Mouse (Mus musculus) embryonic facial prominence, embryonic 10.5 days (tissue): ENCODE results near the gene R3hdm1. TPM values are rescaled to one million over a fixed set of nuclear protein-coding genes. Genes with fewer than 3 reads are reported as not detected.

Experiments used
- DNase-seq: peaks from one replicate; pipeline ENCODE4 v3.0.0-alpha.2; 2017; ENCODE audit warnings: low spot score
- H3K27ac ChIP-seq: fragments of 300-500 bp; sonication (generic); replicated peaks from 2 replicates; pipeline ENCODE4 v1.5.1; 2016; ENCODE audit warnings: mild to moderate bottlenecking
- H3K27me3 ChIP-seq: fragments of 300-500 bp; sonication (generic); replicated peaks from 2 replicates; pipeline ENCODE4 v1.6.1; 2016; ENCODE audit warnings: low read depth, mild to moderate bottlenecking; ENCODE audit not compliant: poor library complexity, severe bottlenecking
- H3K36me3 ChIP-seq: fragments of 300-500 bp; sonication (generic); replicated peaks from 2 replicates; pipeline ENCODE4 v1.6.1; 2016; ENCODE audit warnings: mild to moderate bottlenecking, moderate library complexity
- H3K4me1 ChIP-seq: fragments of 300-500 bp; sonication (generic); 2 replicates; pipeline ENCODE4 v1.6.1; 2016
- H3K4me3 ChIP-seq: fragments of 300-500 bp; sonication (generic); 2 replicates; pipeline ENCODE4 v1.5.1; 2016; ENCODE audit warnings: mild to moderate bottlenecking, moderate library complexity
- H3K9me3 ChIP-seq: fragments of 300-500 bp; sonication (generic); 2 replicates; pipeline ENCODE4 v1.6.1; 2016; ENCODE audit warnings: mild to moderate bottlenecking
- WGBS: fragments of 180-500 bp; shearing (Covaris S2); methylation state at CpG from one replicate; pipeline ENCODE4 v1.1.7; 2016; 5-methylcytosine and 5-hydroxymethylcytosine counted together
- polyA plus RNA-seq: library from polyadenylated mRNA; unstranded; fragments of >200 nt; fragmentation: Nextera tagmentation; extraction: Ambion mirVana; gene quantifications from 2 replicates; pipeline ENCODE4 v1.2.1, GENCODE M21; 2016

R3hdm1 gene
- polyA plus RNA-seq = 81.0 and 83.9 TPM in 2 replicates

DNA sequence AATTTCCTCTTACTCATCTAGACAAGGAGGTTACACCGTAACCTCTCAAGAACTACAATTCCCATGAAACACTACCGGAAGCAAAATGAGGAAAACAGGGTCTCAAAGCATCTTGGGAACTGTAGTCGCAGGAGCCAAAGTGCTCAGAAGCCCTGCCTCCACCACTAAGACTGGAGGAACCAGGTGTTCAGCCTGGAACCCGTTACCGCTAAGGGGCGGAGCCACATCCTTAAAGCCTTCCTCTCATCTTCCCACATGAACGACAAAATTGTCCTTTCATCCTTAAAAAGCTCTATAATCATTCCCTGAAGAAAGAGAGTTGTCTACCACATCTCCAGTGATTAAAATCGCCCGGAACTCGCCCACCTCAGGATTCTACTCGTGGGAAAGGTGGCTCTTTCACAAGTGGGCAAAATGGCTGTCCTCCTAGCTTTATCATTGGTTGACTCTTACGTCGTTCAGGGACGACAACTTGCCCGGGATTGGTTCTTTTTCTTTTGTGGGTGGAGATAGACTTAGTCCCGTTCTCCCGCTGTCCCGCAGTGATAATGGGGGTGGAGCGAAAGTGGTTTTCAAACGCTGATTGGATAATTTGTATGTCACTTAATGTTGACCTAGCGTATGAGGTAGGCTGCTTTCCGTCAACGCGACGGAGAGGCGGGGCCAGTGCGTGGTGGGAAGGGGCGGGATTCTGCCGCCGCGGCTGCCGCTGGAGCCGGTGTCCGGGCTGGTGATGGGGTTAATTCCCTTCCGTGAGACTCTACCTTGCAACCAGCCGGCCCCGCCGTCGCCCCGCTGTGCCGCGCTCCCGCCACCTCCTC lies at the start of gene R3hdm1, which contains the start of gene Zranb3:
Gene R3hdm1, plus strand, starts transcription at position 661 of the 821 bp plus-strand sequence.
Gene Zranb3, minus strand, starts transcription at position 407 of the 821 bp plus-strand sequence.
- H3K27ac ChIP-seq = peak within 1 kb of the TSS; percentile 94
- no peaks in the 10 kb centered on the region for H3K27me3 ChIP-seq

DNA sequence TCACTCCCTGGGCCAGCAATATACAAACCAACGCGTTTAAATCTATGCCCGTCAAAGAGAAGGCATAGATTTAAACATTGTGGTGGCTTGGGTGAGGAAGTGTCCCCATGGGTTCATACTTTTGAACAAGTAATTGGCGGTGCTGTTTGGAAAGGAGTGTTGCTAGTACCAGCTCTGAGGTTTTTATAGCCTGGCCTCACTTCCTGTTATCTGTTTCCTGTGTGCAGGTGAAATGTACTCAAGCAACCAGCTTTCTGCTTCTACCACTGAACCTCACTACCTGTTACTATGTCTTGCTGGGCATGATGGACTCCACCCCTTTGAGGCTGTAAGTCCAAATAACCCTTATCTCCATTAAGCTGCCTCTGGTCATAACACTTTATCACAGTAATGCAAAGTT lies 45.8 kb upstream of the R3hdm1 start:
- Histone ChIP-seq H3K4me3 (no peak overlapping the region), H3K9me3 (no peaks in the 10 kb centered on the region), H3K27ac (no peak overlapping the region), H3K36me3 (peaks cover 14% of the 10 kb centered on the region), H3K4me1 (no peaks in the 10 kb centered on the region), H3K27me3 (no peaks in the 10 kb centered on the region)
- 94% methylated on average over 4 of the region's 4 CpGs for WGBS
- DNase-seq = no peak

More for the DNA sequence above, at the start of gene R3hdm1, which contains the start of gene Zranb3:
- Histone ChIP-seq H3K9me3 (no peaks in the 10 kb centered on the region), H3K4me3 (peak within 1 kb of the TSS; percentile 95), H3K4me1 (peaks cover 21% of the 10 kb centered on the region), H3K36me3 (0 out of 2 replicates have a peak, but pooled peaks cover 2% of the 10 kb centered on the region)
- peak; percentile 95 for DNase-seq
- WGBS = under 1% methylated on average over 43 of the region's 43 CpGs

DNA sequence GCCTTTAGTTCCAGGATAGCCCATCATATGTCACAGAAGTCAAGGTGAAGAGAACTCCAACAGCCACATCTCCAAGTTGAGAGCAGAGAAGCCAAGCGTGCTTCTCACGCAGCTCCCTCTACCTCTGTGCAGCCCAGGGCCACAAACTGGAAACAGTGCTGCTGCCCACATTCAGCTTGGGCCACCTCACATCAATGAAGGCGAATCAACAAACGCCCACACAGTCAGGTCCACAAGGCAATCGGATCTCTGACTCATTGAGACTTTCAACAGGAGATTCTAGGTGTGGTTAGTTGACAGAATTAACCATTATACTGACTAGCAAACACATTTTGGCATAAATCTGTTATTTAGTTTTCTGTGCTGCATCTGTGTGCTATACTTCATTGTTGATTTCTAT lies 44.5 kb upstream of the R3hdm1 start:
- WGBS = 92% methylated on average over 5 of the region's 5 CpGs
- Histone ChIP-seq H3K4me1 (no peaks in the 10 kb centered on the region), H3K27me3 (no peaks in the 10 kb centered on the region), H3K27ac (no peak overlapping the region), H3K9me3 (no peaks in the 10 kb centered on the region), H3K4me3 (no peak overlapping the region), H3K36me3 (peaks cover 14% of the 10 kb centered on the region)
- no peak for DNase-seq

DNA sequence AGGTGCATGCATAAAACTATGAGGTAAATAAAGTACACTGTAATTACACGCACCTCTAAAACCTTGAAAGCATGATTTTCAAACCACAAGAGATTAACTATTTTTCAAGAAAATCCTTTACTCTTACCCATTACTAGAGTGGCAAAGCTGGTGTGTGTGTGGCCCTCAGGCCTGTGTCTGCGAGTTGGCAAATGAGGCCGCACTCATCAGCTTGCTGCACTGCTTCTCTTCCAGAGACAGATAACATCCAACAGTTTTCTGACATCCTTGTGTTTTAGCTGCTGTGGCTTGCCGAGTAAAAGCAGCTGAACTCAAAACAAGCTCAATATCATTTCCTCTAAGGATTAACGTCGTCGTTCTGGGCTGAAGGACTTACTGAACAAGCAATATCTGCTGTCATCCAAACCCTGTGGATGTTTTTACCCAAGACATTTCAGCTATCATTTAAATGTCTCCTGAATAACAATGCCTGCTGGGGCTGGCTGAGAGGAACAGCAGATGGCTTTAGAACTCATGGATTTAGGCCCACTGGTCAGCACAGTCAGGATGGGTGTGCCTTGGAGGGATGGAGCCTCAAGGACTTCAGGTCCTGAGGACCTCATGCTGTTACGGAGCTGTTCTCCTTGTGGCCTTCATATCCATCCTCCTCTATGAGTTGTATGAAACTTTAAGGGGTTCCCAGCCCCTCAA lies 42.3 kb upstream of the R3hdm1 start:
- 71% methylated on average over 8 of the region's 8 CpGs for WGBS
- H3K4me1 ChIP-seq = no peaks in the 10 kb centered on the region
- H3K27ac ChIP-seq = no peak overlapping the region
- no peak overlapping the region for H3K4me3 ChIP-seq
- no peaks in the 10 kb centered on the region for H3K27me3 ChIP-seq
- no peak for DNase-seq
- no peaks in the 10 kb centered on the region for H3K9me3 ChIP-seq
- H3K36me3 ChIP-seq = peaks cover 11% of the 10 kb centered on the region

DNA sequence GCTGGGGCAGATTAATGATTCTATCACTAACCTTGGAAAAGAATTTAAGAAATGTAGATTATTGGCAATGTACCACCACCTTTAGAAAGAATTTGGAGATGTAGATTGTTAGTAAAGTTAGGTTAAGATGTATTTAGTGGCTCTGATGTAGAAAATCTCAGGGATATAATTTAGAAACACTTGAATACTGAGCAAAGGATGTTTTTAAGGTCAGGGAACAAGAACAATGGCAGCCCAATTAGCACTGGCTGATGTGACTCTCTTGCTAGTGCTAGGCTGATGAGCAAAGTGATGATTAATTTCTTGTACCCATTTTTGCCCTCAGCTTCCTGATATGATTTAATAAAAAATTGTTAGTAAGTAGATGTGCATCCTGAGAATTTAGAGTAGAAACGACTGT lies 41.7 kb upstream of the R3hdm1 start:
- WGBS = 79% methylated on average over 1 of the region's 1 CpGs
- no peaks in the 10 kb centered on the region for H3K27me3 ChIP-seq
- H3K9me3 ChIP-seq = no peaks in the 10 kb centered on the region
- no peak for DNase-seq
- H3K4me1 ChIP-seq = no peaks in the 10 kb centered on the region
- H3K4me3 ChIP-seq = no peak overlapping the region
- no peak overlapping the region for H3K27ac ChIP-seq
- H3K36me3 ChIP-seq = peaks cover 12% of the 10 kb centered on the region

DNA sequence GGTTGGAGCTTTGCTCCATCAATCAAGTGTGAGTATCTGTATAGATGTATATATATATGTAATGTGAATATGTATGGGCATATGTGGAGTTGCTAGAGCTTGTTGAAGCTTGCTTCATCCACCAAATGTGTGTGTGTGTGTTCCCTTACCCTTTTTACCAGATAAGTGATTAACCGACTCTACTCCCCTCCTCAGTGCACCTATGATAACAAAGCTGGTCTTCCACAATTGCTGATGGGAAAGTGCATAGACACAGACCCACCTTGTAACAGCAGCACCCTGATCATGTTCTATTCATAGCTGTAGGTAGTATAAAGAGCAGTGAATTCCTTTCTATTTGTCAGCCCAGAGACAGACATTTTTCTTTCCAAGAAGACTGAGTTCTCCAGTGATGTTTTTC lies 40.9 kb upstream of the R3hdm1 start:
- no peak overlapping the region for H3K4me3 ChIP-seq
- H3K4me1 ChIP-seq = no peaks in the 10 kb centered on the region
- no peaks in the 10 kb centered on the region for H3K27me3 ChIP-seq
- H3K9me3 ChIP-seq = no peaks in the 10 kb centered on the region
- H3K36me3 ChIP-seq = peaks cover 16% of the 10 kb centered on the region
- DNase-seq = no peak
- no peak overlapping the region for H3K27ac ChIP-seq
- 91% methylated on average over 1 of the region's 1 CpGs for WGBS

DNA sequence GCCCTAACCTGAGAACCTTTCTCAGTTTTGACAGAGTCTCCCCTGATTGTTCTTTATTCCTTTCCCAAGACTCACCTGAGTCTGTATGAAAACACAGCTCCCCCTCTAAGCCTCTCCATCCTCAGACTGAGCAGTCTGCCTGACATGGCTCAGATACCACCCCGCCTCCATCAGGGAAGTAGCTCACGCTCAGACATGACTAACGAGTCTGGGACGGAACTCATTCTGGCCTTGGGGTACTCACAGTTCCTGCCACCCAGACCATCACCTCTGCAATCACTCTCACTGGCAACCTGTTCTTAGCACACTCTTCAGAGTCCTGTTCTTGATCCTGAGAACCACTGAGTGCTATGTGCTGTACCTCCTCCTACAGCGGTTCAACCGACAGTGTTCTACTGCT lies 38.4 kb upstream of the R3hdm1 start:
- peaks cover 10% of the 10 kb centered on the region for H3K36me3 ChIP-seq
- no peaks in the 10 kb centered on the region for H3K4me1 ChIP-seq
- no peak overlapping the region for H3K27ac ChIP-seq
- H3K4me3 ChIP-seq = no peak overlapping the region
- 94% methylated on average over 6 of the region's 6 CpGs for WGBS
- no peak for DNase-seq
- H3K9me3 ChIP-seq = no peaks in the 10 kb centered on the region
- H3K27me3 ChIP-seq = no peaks in the 10 kb centered on the region

DNA sequence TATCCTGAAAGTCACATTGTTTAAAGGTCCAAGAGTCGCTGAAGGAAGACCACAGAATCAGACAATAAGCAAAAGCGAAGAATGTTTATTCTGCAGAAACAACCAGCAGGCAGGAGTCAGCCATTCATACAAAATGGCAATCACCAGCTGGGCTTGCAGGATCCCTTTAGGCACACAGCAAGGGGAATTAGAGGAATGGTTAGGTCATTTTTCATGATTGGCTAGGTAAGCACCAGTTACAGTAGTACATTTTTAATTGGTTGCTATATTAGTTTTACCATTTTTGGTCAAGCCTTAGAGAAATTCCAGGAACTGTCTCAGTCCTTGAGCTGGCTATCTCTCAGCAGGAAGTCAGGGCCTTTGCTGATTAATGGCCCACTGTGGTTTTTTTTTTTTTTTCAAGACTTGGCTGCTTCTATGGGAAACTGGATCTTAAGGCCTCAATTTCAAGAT lies 34.1 kb upstream of the R3hdm1 start:
- Histone ChIP-seq H3K36me3 (peaks cover 22% of the 10 kb centered on the region), H3K27ac (no peak overlapping the region), H3K27me3 (no peaks in the 10 kb centered on the region), H3K4me3 (no peak overlapping the region), H3K9me3 (no peaks in the 10 kb centered on the region), H3K4me1 (no peaks in the 10 kb centered on the region)
- DNase-seq = no peak
- 85% methylated on average over 2 of the region's 2 CpGs for WGBS

DNA sequence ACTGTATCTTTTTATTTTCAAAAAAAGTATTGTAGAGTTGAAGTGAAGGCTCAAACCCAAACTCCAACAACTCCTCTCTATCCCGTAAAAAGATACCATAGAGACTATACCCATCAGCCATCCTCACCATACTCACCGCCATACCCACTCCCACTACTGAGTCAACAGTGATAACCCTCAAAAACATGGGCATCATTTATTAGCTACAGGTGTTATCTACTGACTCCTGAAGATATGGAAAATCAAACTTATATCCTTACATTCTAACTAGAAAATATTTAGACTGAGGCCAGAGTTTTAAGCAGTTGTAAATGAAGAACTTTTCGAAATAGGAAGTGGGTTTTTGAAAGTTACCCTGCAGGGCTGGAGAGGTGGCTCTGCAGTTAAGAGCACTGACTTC lies 33.1 kb upstream of the R3hdm1 start:
- Histone ChIP-seq H3K36me3 (peaks cover 28% of the 10 kb centered on the region), H3K4me1 (no peaks in the 10 kb centered on the region), H3K27ac (no peak overlapping the region), H3K27me3 (no peaks in the 10 kb centered on the region), H3K4me3 (no peak overlapping the region), H3K9me3 (no peaks in the 10 kb centered on the region)
- no peak for DNase-seq
- WGBS = 92% methylated on average over 3 of the region's 3 CpGs

DNA sequence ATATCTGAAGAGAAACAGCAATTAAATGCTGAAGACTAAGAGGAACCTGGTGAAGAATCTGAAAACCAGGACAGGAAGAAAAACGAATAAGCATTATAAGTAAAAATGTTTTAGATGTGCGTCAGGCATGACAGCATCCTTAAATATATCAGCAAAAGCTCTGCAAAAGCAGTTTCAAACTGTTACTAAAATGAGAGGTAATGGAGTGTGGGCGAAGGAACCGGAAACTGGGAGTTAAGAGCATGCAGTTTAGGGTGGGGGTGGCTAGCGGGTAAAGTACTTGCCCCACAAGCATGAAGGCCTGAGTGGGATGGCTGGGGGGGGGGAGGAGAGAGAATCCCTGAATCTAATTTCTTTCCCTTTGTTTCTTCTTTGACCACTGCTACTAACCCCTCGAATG lies 30.1 kb upstream of the R3hdm1 start:
- no peak overlapping the region for H3K27ac ChIP-seq
- no peak for DNase-seq
- H3K4me1 ChIP-seq = no peaks in the 10 kb centered on the region
- 94% methylated on average over 6 of the region's 6 CpGs for WGBS
- peaks cover 18% of the 10 kb centered on the region for H3K36me3 ChIP-seq
- no peaks in the 10 kb centered on the region for H3K9me3 ChIP-seq
- no peaks in the 10 kb centered on the region for H3K27me3 ChIP-seq
- no peak overlapping the region for H3K4me3 ChIP-seq

DNA sequence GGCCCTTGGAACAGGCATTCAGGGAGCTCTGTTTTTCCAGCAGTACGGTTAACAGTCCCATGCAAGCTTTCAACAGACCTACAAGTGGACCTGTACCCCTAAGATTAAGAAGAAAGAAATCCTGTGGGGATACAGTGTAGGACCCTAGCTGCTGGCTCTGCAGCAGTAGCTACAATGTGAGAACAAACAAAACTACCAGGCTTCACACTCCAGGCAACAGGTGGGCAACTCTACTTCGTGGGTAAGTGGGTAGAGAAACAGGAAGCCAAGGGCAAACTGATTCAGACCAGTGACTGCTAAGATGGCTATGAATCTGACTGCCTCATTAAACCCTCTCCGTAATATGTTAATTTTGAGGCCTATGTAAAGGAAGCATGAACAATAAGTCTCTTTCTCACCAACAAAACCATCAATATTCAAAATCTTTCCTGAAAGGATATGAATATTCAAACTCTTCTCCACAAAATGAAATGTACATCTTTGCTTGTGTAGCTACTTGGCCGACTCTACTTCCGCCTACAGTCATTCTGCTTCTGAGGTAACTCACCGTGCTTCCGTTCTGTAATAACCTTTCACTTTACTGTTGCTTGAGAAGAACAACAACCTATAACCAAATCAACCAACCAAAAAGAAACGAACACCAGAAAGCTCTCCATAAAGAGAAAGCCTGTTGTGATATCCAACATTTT lies 26.2 kb upstream of the R3hdm1 start:
- DNase-seq = no peak
- H3K36me3 ChIP-seq = peaks cover 27% of the 10 kb centered on the region
- WGBS = 91% methylated on average over 8 of the region's 8 CpGs

DNA sequence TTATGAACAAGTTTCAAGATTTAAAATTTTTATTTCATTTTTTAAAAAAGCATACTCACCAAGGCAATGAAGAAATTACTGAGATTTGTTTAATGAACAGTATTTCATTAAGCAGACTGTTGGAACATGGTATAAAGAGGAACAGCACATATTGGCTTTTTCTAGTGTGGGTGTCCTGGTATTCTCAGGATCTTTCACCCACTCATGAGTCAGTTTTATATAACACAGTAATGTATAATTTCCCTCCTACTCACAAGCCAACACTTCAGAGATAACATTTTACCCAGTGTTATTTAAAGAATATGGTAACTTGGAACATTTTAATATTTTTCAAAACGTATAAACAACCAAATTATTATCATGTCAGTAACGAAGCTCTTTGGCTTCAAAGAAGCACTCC lies 25.3 kb upstream of the R3hdm1 start:
- Histone ChIP-seq H3K9me3 (no peaks in the 10 kb centered on the region), H3K4me1 (no peaks in the 10 kb centered on the region), H3K27ac (no peak overlapping the region), H3K4me3 (no peak overlapping the region), H3K27me3 (no peaks in the 10 kb centered on the region), H3K36me3 (peaks cover 25% of the 10 kb centered on the region)
- 91% methylated on average over 2 of the region's 2 CpGs for WGBS
- no peak for DNase-seq

More for the DNA sequence above, 26.2 kb upstream of the R3hdm1 start:
- no peaks in the 10 kb centered on the region for H3K27me3 ChIP-seq
- no peak overlapping the region for H3K27ac ChIP-seq
- no peaks in the 10 kb centered on the region for H3K9me3 ChIP-seq
- no peak overlapping the region for H3K4me3 ChIP-seq
- H3K4me1 ChIP-seq = no peaks in the 10 kb centered on the region
